Comparison of ENCODE assay signal across 8 mouse cellular contexts in genomic region chr11:60811618-60812017, GRCm38 (mm10). TPM values are rescaled to one million over a fixed set of nuclear protein-coding genes. Genes with fewer than 3 reads are reported as not detected.
DNase-seq lines count a peak whose midpoint lies in the region; ATAC-seq and TF ChIP-seq lines count a peak whose summit lies in the region.
"Not testable (repeated sequence)": the region's sequence is repeated elsewhere in the genome, so short reads cannot be mapped to it uniquely, and the experiment has no call there.

Gene Shmt1, minus strand, starts transcription at chr11:60811718.

- peak within 1 kb of the TSS; percentile 49 for H3K9ac ChIP-seq in embryonic facial prominence, embryonic 12.5 days
- peak within 1 kb of the TSS; percentile 54 for H3K9ac ChIP-seq in kidney, embryonic 16.5 days (replicated peaks; ENCODE audit: low read length)
- peak within 1 kb of the TSS; percentile 39; the same call in 1 of the 2 replicates for H3K9ac ChIP-seq in liver, embryonic 16.5 days (ENCODE audit: low read depth, low read length)
- not testable (repeated sequence) for H3K9ac ChIP-seq in midbrain, postnatal 0 days (replicated peaks; ENCODE audit: low read length, poor library complexity, severe bottlenecking)

- peak within 1 kb of the TSS; percentile 50 for H3K4me3 ChIP-seq in embryonic facial prominence, embryonic 12.5 days
- peak within 1 kb of the TSS; percentile 48 for H3K4me3 ChIP-seq in kidney, embryonic 16.5 days (ENCODE audit: low read length)
- H3K4me3 ChIP-seq in liver, embryonic 16.5 days (ENCODE audit: low read depth, low read length), result peak within 1 kb of the TSS; percentile 57
- H3K4me3 ChIP-seq in midbrain, postnatal 0 days (ENCODE audit: low read depth, low read length), result peak within 1 kb of the TSS; percentile 43

- peak within 1 kb of the TSS; percentile 76 for H3K4me2 ChIP-seq in embryonic facial prominence, embryonic 12.5 days (replicated peaks)
- peak within 1 kb of the TSS; percentile 86 for H3K4me2 ChIP-seq in kidney, embryonic 16.5 days (replicated peaks; ENCODE audit: low read depth, low read length)
- peak within 1 kb of the TSS; percentile 78 for H3K4me2 ChIP-seq in liver, embryonic 16.5 days (ENCODE audit: low read depth, low read length)
- H3K4me2 ChIP-seq in midbrain, postnatal 0 days (ENCODE audit: low read depth, low read length, poor library complexity, severe bottlenecking), result peak within 1 kb of the TSS; percentile 81

- peaks cover 11% of the 10 kb centered on the region for H3K4me1 ChIP-seq in embryonic facial prominence, embryonic 12.5 days
- H3K4me1 ChIP-seq in kidney, embryonic 16.5 days (ENCODE audit: insufficient read depth, low read length), result peaks cover 26% of the 10 kb centered on the region
- peaks cover 19% of the 10 kb centered on the region for H3K4me1 ChIP-seq in liver, embryonic 16.5 days (ENCODE audit: control insufficient read depth, low read depth, low read length)
- H3K4me1 ChIP-seq in midbrain, postnatal 0 days (ENCODE audit: insufficient read depth, low read length), result not testable (repeated sequence)

- not testable (repeated sequence) for H3K36me3 ChIP-seq in embryonic facial prominence, embryonic 12.5 days; kidney, embryonic 16.5 days (ENCODE audit: insufficient read depth, low read length); liver, embryonic 16.5 days (ENCODE audit: control insufficient read depth, insufficient read depth); midbrain, postnatal 0 days (ENCODE audit: insufficient read depth, low read length)

- not testable (repeated sequence) for ATAC-seq in activated CD4-positive, CD25-positive, alpha-beta regulatory T cell, adult 4 months; embryonic facial prominence, embryonic 12.5 days (ENCODE audit: insufficient number of reproducible peaks, insufficient read depth, low FRiP score, low TSS enrichment); hematopoietic stem cell, adult 5-6 weeks (replicated peaks in 1 of 2; ENCODE audit: insufficient read depth in 1 of 2, low FRiP score in 2 of 2, low TSS enrichment in 1 of 2, low read depth in 1 of 2, poor library complexity in 2 of 2, severe bottlenecking in 2 of 2); kidney, embryonic 16.5 days (ENCODE audit: low FRiP score, low TSS enrichment); liver, embryonic 16.5 days (ENCODE audit: low read depth); midbrain, postnatal 0 days (ENCODE audit: low FRiP score)

- DNase-seq in gastrocnemius, postnatal 10 days; midbrain, postnatal 0 days (ENCODE audit: low spot score): not testable (repeated sequence)
- DNase-seq in thymus, postnatal 14 days, result peak; percentile 7

- not testable (repeated sequence) for H3K27me3 ChIP-seq in embryonic facial prominence, embryonic 12.5 days; kidney, embryonic 16.5 days (ENCODE audit: insufficient read depth, low read length); liver, embryonic 16.5 days (ENCODE audit: control insufficient read depth, insufficient read depth, low read depth, low read length); midbrain, postnatal 0 days (ENCODE audit: insufficient read depth, low read length)

- WGBS in embryonic facial prominence, embryonic 12.5 days, result 31% methylated on average over 6 of the region's 6 CpGs
- 34% methylated on average over 6 of the region's 6 CpGs for WGBS in kidney, embryonic 16.5 days
- WGBS in liver, embryonic 16.5 days (ENCODE audit: insufficient replicate concordance), result 28% methylated on average over 6 of the region's 6 CpGs
- 28% methylated on average over 6 of the region's 6 CpGs for WGBS in midbrain, postnatal 0 days

- TF ChIP-seq CTCF in midbrain, postnatal 0 days (IDR thresholded peaks at IDR 0.05), result not testable (repeated sequence)

- not testable (repeated sequence) for H3K27ac ChIP-seq in embryonic facial prominence, embryonic 12.5 days; midbrain, postnatal 0 days (ENCODE audit: low read depth, low read length)
- peak within 1 kb of the TSS; percentile 63; the same call in 1 of the 2 replicates for H3K27ac ChIP-seq in kidney, embryonic 16.5 days (ENCODE audit: low read length)
- H3K27ac ChIP-seq in liver, embryonic 16.5 days (ENCODE audit: low read length), result peak within 1 kb of the TSS; percentile 45

- H3K9me3 ChIP-seq in embryonic facial prominence, embryonic 12.5 days; kidney, embryonic 16.5 days (ENCODE audit: low read length); liver, embryonic 16.5 days (replicated peaks; ENCODE audit: control insufficient read depth, low read length); midbrain, postnatal 0 days (ENCODE audit: low read length): not testable (repeated sequence)

RNA-seq across cellular contexts. Expression of gene Shmt1, which starts in this region (rescaled TPM):
- 10 to 100 TPM; 13.1 to 19.7 TPM for polyA plus RNA-seq in activated CD4-positive, CD25-positive, alpha-beta regulatory T cell, adult 4 months (2017; shearing (Covaris generic))
- polyA plus RNA-seq in embryonic facial prominence, embryonic 12.5 days (2016; fragmentation: Nextera tagmentation; extraction: Ambion mirVana), result 53.6 and 57.3 TPM in 2 replicates
- 10 to 100 TPM; 21.7 to 26.3 TPM for total RNA-seq in gastrocnemius, postnatal 10 days (2021)
- total RNA-seq in hematopoietic stem cell, adult 5-6 weeks (2017), result 66.8 and 93.0 TPM in 2 replicates
- polyA plus RNA-seq in kidney, embryonic 16.5 days (2015; fragmentation: Nextera tagmentation; extraction: Ambion mirVana), result 79.4 and 84.6 TPM in 2 replicates
- polyA plus RNA-seq in liver, embryonic 16.5 days (2015; fragmentation: Nextera tagmentation; extraction: Ambion mirVana), result 56.9 and 62.6 TPM in 2 replicates
- 5.6 and 6.5 TPM in 2 replicates for total RNA-seq in midbrain, postnatal 0 days (2014; rRNA removed)
- 3.1 and 3.7 TPM in 2 replicates for polyA plus RNA-seq in midbrain, postnatal 0 days (2015; fragmentation: Nextera tagmentation; extraction: Ambion mirVana)
